In genomic region chr10:99531992-99532391, GRCm38 (mm10) we compare ENCODE assay signal across 16 mouse cellular contexts.
DNase-seq lines count a peak whose midpoint lies in the region; ATAC-seq lines count a peak whose summit lies in the region.
"Had no signal": no experiment of that assay in that cellular context is flagged by ENCODE, and none has a peak within 500 bp of the region (broad histone marks: within the 10 kb centered on the region; RNA-seq: fewer than 3 reads in every experiment).

No protein-coding gene starts in this region.

- no peak for DNase-seq in heart, embryonic 10.5 days (ENCODE audit: low spot score)
- DNase-seq in heart, postnatal 36 days = no peak
- peak; percentile 39 for DNase-seq in neural tube, embryonic 10.5 days (ENCODE audit: extremely low spot score, low spot score)
- DNase-seq in cerebellum, postnatal 36 days = no peak
- DNase-seq in cerebellum, adult 11 months = no peak
- DNase-seq: cerebellum, adult 11-12 months; gastrocnemius, postnatal 14 days; kidney, adult 2 months; liver, postnatal 0 days; spleen, adult 18-20 months; thymus, postnatal 25 days had no signal

- intact Hi-C loops in heart, postnatal 36 days (cut with DNase I) = loop anchor here (2.0 to 5.0 kb wide), 2 partner anchors 270 to 367 kb away; partner anchors contain the start of gene Dusp6

- no peaks in the 10 kb centered on the region for H3K27me3 ChIP-seq in heart, embryonic 10.5 days (ENCODE audit: insufficient read depth, poor library complexity, severe bottlenecking)
- H3K27me3 ChIP-seq in neural tube, embryonic 15.5 days (replicated peaks) = no peaks in the 10 kb centered on the region
- no peaks in the 10 kb centered on the region for H3K27me3 ChIP-seq in forebrain, embryonic 13.5 days
- no peaks in the 10 kb centered on the region for H3K27me3 ChIP-seq in neural tube, embryonic 12.5 days (replicated peaks)
- H3K27me3 ChIP-seq: limb, embryonic 13.5 days had no signal

- H3K4me2 ChIP-seq in neural tube, embryonic 15.5 days = no peak overlapping the region
- peak overlapping the region; percentile 16; the same call in 1 of the 2 replicates for H3K4me2 ChIP-seq in forebrain, embryonic 13.5 days
- H3K4me2 ChIP-seq in neural tube, embryonic 12.5 days (replicated peaks) = no peak overlapping the region
- H3K4me2 ChIP-seq: limb, embryonic 13.5 days had no signal

- no peaks in the 10 kb centered on the region for H3K9me3 ChIP-seq in heart, embryonic 10.5 days
- no peaks in the 10 kb centered on the region for H3K9me3 ChIP-seq in neural tube, embryonic 15.5 days (replicated peaks)
- no peaks in the 10 kb centered on the region for H3K9me3 ChIP-seq in forebrain, embryonic 13.5 days (replicated peaks)
- H3K9me3 ChIP-seq in neural tube, embryonic 12.5 days = no peaks in the 10 kb centered on the region
- H3K9me3 ChIP-seq: limb, embryonic 13.5 days had no signal

- no peak overlapping the region for H3K4me3 ChIP-seq in heart, embryonic 10.5 days
- no peak overlapping the region for H3K4me3 ChIP-seq in neural tube, embryonic 15.5 days (replicated peaks)
- H3K4me3 ChIP-seq in forebrain, embryonic 13.5 days = no peak overlapping the region
- no peak overlapping the region for H3K4me3 ChIP-seq in neural tube, embryonic 12.5 days
- H3K4me3 ChIP-seq: limb, embryonic 13.5 days had no signal

- H3K9ac ChIP-seq in neural tube, embryonic 15.5 days (replicated peaks) = no peak overlapping the region
- H3K9ac ChIP-seq in forebrain, embryonic 13.5 days = no peak overlapping the region
- no peak overlapping the region for H3K9ac ChIP-seq in neural tube, embryonic 12.5 days
- H3K9ac ChIP-seq: limb, embryonic 13.5 days; liver, postnatal 0 days had no signal

- peak overlapping the region; percentile 6; the same call in 1 of the 2 replicates for H3K27ac ChIP-seq in heart, embryonic 10.5 days
- no peak overlapping the region for H3K27ac ChIP-seq in neural tube, embryonic 15.5 days (replicated peaks)
- peak overlapping the region; percentile 44 for H3K27ac ChIP-seq in forebrain, embryonic 13.5 days
- H3K27ac ChIP-seq in neural tube, embryonic 12.5 days = no peak overlapping the region
- H3K27ac ChIP-seq: limb, embryonic 13.5 days had no signal

- no peaks in the 10 kb centered on the region for H3K36me3 ChIP-seq in heart, embryonic 10.5 days
- no peaks in the 10 kb centered on the region for H3K36me3 ChIP-seq in neural tube, embryonic 15.5 days
- H3K36me3 ChIP-seq in forebrain, embryonic 13.5 days (ENCODE audit: poor library complexity, severe bottlenecking) = no peaks in the 10 kb centered on the region
- no peaks in the 10 kb centered on the region for H3K36me3 ChIP-seq in neural tube, embryonic 12.5 days
- H3K36me3 ChIP-seq: limb, embryonic 13.5 days had no signal

- ATAC-seq in neural tube, embryonic 15.5 days (ENCODE audit: low FRiP score) = no peak
- peak; percentile 31; the same call in 1 of the 2 replicates for ATAC-seq in forebrain, embryonic 13.5 days
- peak; percentile 54 for ATAC-seq in neural tube, embryonic 12.5 days (ENCODE audit: low FRiP score, low read depth)
- ATAC-seq: hindbrain, embryonic 16.5 days; liver, postnatal 0 days had no signal

- WGBS in heart, embryonic 10.5 days = 54% methylated on average over 7 of the region's 7 CpGs
- WGBS in neural tube, embryonic 15.5 days = 25% methylated on average over 7 of the region's 7 CpGs
- WGBS in forebrain, embryonic 13.5 days = 21% methylated on average over 7 of the region's 7 CpGs
- WGBS in neural tube, embryonic 12.5 days = 24% methylated on average over 7 of the region's 7 CpGs

- peaks cover 3% of the 10 kb centered on the region; the same call in 1 of the 2 replicates for H3K4me1 ChIP-seq in heart, embryonic 10.5 days
- H3K4me1 ChIP-seq in neural tube, embryonic 15.5 days = peaks cover 10% of the 10 kb centered on the region
- H3K4me1 ChIP-seq in forebrain, embryonic 13.5 days = peaks cover 17% of the 10 kb centered on the region
- peaks cover 11% of the 10 kb centered on the region for H3K4me1 ChIP-seq in neural tube, embryonic 12.5 days

Comparison
In these comparisons a context has a peak if more than half of its experiments do, and no peak if none do; other contexts are left out.
1. H3K27ac ChIP-seq: peak in heart, embryonic 10.5 days (single experiment) and forebrain, embryonic 13.5 days (single experiment); none in neural tube, embryonic 15.5 days (single experiment) and neural tube, embryonic 12.5 days (single experiment).